Mouse (Mus musculus) testis, adult 2 months (tissue): Measurements from ENCODE around the gene Gstm4.

ENCODE experiments used
- CTCF ChIP-seq: fragments of 200-500 bp; IDR thresholded peaks from 2 replicates; pipeline ENCODE4 v1.5.1; 2012; ENCODE audit warnings: low read depth, mild to moderate bottlenecking, inconsistent platforms, low read length, moderate library complexity; ENCODE audit not compliant: control insufficient read depth, insufficient read depth, insufficient replicate concordance
- POLR2A ChIP-seq: fragments of 200-500 bp; IDR thresholded peaks from 2 replicates; pipeline ENCODE4 v1.6.1; 2012; ENCODE audit warnings: low read depth, mild to moderate bottlenecking, inconsistent platforms, low read length, moderate library complexity; ENCODE audit not compliant: control insufficient read depth

- no peak for TF ChIP-seq POLR2A
- no peak for TF ChIP-seq CTCF
Observed at GRCm38 (mm10) chr3:107998591-107998990, 46.1 kb downstream of the Gstm4 start.
